Mouse (Mus musculus) liver, adult 2 months (tissue): ENCODE data around the gene Mtmr6.

Source experiments
- CTCF ChIP-seq: fragments of 200-500 bp; IDR thresholded peaks from 2 replicates; pipeline ENCODE4 v1.5.1; 2011; ENCODE audit warnings: low read depth, low read length, control low read depth
- POLR2A ChIP-seq: fragments of 200-500 bp; IDR thresholded peaks from 2 replicates; pipeline ENCODE4 v1.6.1; 2011; ENCODE audit warnings: low read length, control low read depth; ENCODE audit not compliant: insufficient read depth; ENCODE audit errors: extremely low read depth

- TF ChIP-seq CTCF (no peak), POLR2A (no peak)
Observed at GRCm38 (mm10) chr14:60257101-60257500, 7.9 kb upstream of the Mtmr6 start.
